Mouse (Mus musculus): ENCODE measurements around the gene Olfr659. TPM values are rescaled to one million over a fixed set of nuclear protein-coding genes. Genes with fewer than 3 reads are reported as not detected.

The Olfr659 gene
- total RNA-seq (2014; fragmentation: Nextera tagmentation), result not detected in 2 replicates
- total RNA-seq (2017), result not detected in 2 replicates

DNA sequence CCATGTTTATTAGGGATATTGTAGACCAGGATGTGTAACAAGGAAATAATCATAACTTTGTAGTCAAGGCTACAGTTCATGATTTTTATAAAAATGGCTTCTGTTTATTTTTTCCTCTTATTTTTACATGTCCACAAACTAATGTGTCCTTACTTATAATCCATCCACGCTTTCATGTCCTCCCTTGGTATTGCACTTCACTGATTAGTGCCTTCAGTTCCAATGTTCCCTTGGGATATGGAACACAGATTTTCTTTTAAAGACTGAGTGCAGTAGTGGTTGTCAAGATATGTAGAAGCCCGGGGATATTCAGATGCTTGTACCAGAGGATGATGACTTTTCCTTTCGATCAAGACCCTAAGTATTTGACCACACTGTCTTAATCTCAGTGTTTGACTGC lies at the start of gene Olfr659:
Gene Olfr659 (plus strand): TSS at position 301 of the 400 bp plus-strand sequence.
- no peak for ATAC-seq (replicated peaks; ENCODE audit: poor library complexity, severe bottlenecking)

DNA sequence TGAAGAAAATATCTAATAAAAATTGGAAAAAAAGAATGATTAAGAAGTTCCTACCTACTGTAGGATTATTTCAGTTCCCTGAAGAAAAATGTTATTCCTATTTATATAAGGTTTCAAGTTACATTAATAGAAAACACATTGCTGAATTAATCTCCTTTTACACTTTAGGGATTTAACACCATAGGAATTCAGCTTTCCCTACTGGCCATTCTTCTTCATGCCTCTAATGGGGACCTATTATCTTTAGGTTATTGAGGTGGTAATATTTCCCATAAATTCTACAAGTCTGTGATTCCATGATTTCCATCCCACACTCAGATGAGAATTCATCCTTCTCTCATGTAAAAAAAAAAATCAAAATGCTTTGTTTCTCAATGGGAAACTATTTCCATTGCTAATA lies 42.1 kb upstream of the Olfr659 start, which contains the start of gene Olfr657:
Gene Olfr657 (plus strand): TSS at position 301 of the 400 bp plus-strand sequence.
- no peak for ATAC-seq (replicated peaks; ENCODE audit: poor library complexity, severe bottlenecking)

DNA sequence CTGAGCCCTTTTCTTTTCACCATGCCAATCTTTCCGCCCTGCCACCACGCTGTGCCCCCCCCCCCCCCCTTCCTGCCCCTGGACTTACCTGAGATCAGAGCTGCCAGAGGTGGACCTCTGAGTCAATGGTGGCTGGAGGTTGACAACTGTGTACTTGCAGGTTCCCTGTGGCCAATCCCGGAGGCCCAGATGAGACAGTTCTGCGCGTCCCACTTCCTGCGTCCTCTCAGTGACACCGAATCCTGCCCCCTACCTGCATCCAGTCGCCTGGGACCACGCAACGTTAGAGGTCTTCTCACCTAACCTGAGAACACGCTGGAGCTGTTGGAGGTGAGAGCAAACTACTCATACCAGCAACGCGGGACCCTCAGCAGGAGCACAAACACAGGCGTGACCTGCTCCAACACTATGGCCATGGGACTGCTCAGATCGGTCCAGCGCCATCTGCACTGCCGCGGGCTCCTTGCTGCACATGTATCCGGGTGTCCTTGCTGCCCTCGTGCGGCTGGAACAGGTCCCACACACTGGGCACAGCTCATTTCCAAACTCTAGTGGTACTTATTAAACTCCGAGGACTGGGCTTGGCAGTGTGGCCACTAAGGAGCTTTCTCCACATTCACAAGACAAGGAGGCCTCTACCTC lies 19.6 kb upstream of the Olfr659 start, which contains the start of gene Olfr658:
Gene Olfr658 (minus strand): TSS at position 465 of the 642 bp plus-strand sequence.
- ATAC-seq (replicated peaks; ENCODE audit: poor library complexity, severe bottlenecking), result peak; percentile 100

GRCm38 (mm10) chr7:104686201-104686600 lies 19.6 kb downstream of the Olfr659 start, which contains the start of gene Olfr661:
TSS of gene Olfr661 (plus strand) at chr7:104686501.
- ATAC-seq (replicated peaks; ENCODE audit: poor library complexity, severe bottlenecking), result no peak

Other genes with a start within 250 kb of the Olfr659 start
- gene Trim30a, start 201.6 kb upstream of the Olfr659 start, total RNA-seq (2014; fragmentation: Nextera tagmentation), result 42.3 and 46.7 TPM in 2 replicates
- 29.0 and 37.9 TPM in 2 replicates for gene Trim30a, start 201.6 kb upstream of the Olfr659 start, total RNA-seq (2017)
- 7.4 and 10.6 TPM in 2 replicates for gene Trim30d, start 158.9 kb upstream of the Olfr659 start, total RNA-seq (2014; fragmentation: Nextera tagmentation)
- 6.2 and 13.4 TPM in 2 replicates for gene Trim30d, start 158.9 kb upstream of the Olfr659 start, total RNA-seq (2017)
- not detected in 2 replicates for gene Olfr651, start 116.6 kb upstream of the Olfr659 start, total RNA-seq (2014; fragmentation: Nextera tagmentation)
- gene Olfr651, start 116.6 kb upstream of the Olfr659 start, total RNA-seq (2017), result not detected in 2 replicates
- not detected in 2 replicates for gene Olfr652, start 105.9 kb upstream of the Olfr659 start, total RNA-seq (2014; fragmentation: Nextera tagmentation)
- gene Olfr652, start 105.9 kb upstream of the Olfr659 start, total RNA-seq (2017), result not detected in 2 replicates
- not detected in 2 replicates for gene Olfr653, start 89.4 kb upstream of the Olfr659 start, total RNA-seq (2014; fragmentation: Nextera tagmentation)
- not detected in 2 replicates for gene Olfr653, start 89.4 kb upstream of the Olfr659 start, total RNA-seq (2017)
- not detected in 2 replicates for gene Olfr654, start 79.7 kb upstream of the Olfr659 start, total RNA-seq (2014; fragmentation: Nextera tagmentation)
- gene Olfr654, start 79.7 kb upstream of the Olfr659 start, total RNA-seq (2017), result not detected in 2 replicates
- gene Olfr655, start 65.0 kb upstream of the Olfr659 start, total RNA-seq (2014; fragmentation: Nextera tagmentation), result not detected in 2 replicates
- 0.17 TPM in 1 of 2 replicates, not detected in the other for gene Olfr655, start 65.0 kb upstream of the Olfr659 start, total RNA-seq (2017)
- not detected in 2 replicates for gene Olfr656, start 52.8 kb upstream of the Olfr659 start, total RNA-seq (2014; fragmentation: Nextera tagmentation)
- gene Olfr656, start 52.8 kb upstream of the Olfr659 start, total RNA-seq (2017), result not detected in 2 replicates
- gene Olfr657, start 42.0 kb upstream of the Olfr659 start, total RNA-seq (2014; fragmentation: Nextera tagmentation), result not detected in 2 replicates
- not detected in 2 replicates for gene Olfr657, start 42.0 kb upstream of the Olfr659 start, total RNA-seq (2017)
- gene Olfr658, start 19.4 kb upstream of the Olfr659 start, total RNA-seq (2014; fragmentation: Nextera tagmentation), result 0.13 TPM in 1 of 2 replicates, not detected in the other
- gene Olfr658, start 19.4 kb upstream of the Olfr659 start, total RNA-seq (2017), result 0.17 and 0.36 TPM in 2 replicates
- gene Olfr661, start 19.7 kb downstream of the Olfr659 start, total RNA-seq (2014; fragmentation: Nextera tagmentation), result not detected in 2 replicates
- not detected in 2 replicates for gene Olfr661, start 19.7 kb downstream of the Olfr659 start, total RNA-seq (2017)
- not detected in 2 replicates for gene Usp17le, start 110.7 kb downstream of the Olfr659 start, total RNA-seq (2014; fragmentation: Nextera tagmentation)
- not detected in 2 replicates for gene Usp17le, start 110.7 kb downstream of the Olfr659 start, total RNA-seq (2017)
- gene Usp17lb, start 175.8 kb downstream of the Olfr659 start, total RNA-seq (2014; fragmentation: Nextera tagmentation), result not detected in 2 replicates
- not detected in 2 replicates for gene Usp17lb, start 175.8 kb downstream of the Olfr659 start, total RNA-seq (2017)
- not detected in 2 replicates for gene Usp17la, start 190.3 kb downstream of the Olfr659 start, total RNA-seq (2014; fragmentation: Nextera tagmentation)
- gene Usp17la, start 190.3 kb downstream of the Olfr659 start, total RNA-seq (2017), result not detected in 2 replicates
- gene Olfr665, start 211.3 kb downstream of the Olfr659 start, total RNA-seq (2014; fragmentation: Nextera tagmentation), result not detected in 2 replicates
- gene Olfr665, start 211.3 kb downstream of the Olfr659 start, total RNA-seq (2017), result not detected in 2 replicates
- not detected in 2 replicates for gene Olfr666, start 229.2 kb downstream of the Olfr659 start, total RNA-seq (2014; fragmentation: Nextera tagmentation)
- not detected in 2 replicates for gene Olfr666, start 229.2 kb downstream of the Olfr659 start, total RNA-seq (2017)